Mouse (Mus musculus) CH12.LX (cell line): ENCODE data around the gene Serpinh1. TPM values are rescaled to one million over a fixed set of nuclear protein-coding genes. Genes with fewer than 3 reads are reported as not detected.

Source experiments
- DNase-seq: peaks from one replicate; pipeline ENCODE4 v3.0.0-alpha.2; 2013; ENCODE audit errors: extremely low read depth
- H3K27ac ChIP-seq: 2 replicates; pipeline ENCODE4 v1.5.1; 2012; ENCODE audit warnings: low read depth, mild to moderate bottlenecking, control low read depth, moderate library complexity; ENCODE audit not compliant: insufficient read depth
- H3K27me3 ChIP-seq: replicated peaks from 2 replicates; pipeline ENCODE3; 2012; ENCODE audit warnings: inconsistent platforms
- H3K36me3 ChIP-seq, 2 experiments: replicated peaks in 1 of 2; 2 replicates each; pipeline versions ENCODE3 to v1.6.1; 2012; ENCODE audit warnings: inconsistent platforms in 1 of 2, low read length in 1 of 2, mild to moderate bottlenecking in 1 of 2, mixed read lengths in 1 of 2, moderate library complexity in 1 of 2; ENCODE audit not compliant: control insufficient read depth in 1 of 2, insufficient read depth in 1 of 2
- H3K4me1 ChIP-seq, 2 experiments: 2 replicates each; pipeline ENCODE4 v1.6.1; 2012; ENCODE audit warnings: inconsistent platforms in 1 of 2, moderate library complexity in 1 of 2; ENCODE audit not compliant: insufficient read depth in 2 of 2, control insufficient read depth in 1 of 2
- H3K4me2 ChIP-seq: 2 replicates; pipeline ENCODE4 v1.6.1; 2012; ENCODE audit warnings: low read depth, mild to moderate bottlenecking, control low read depth; ENCODE audit not compliant: poor library complexity, insufficient read depth, severe bottlenecking
- H3K4me3 ChIP-seq, 3 experiments: fragments of 150-350 bp in 1 of 3; sonication (generic) in 1 of 3; replicated peaks in 1 of 3; 2 replicates each; pipeline versions ENCODE3 to v1.5.1; 2011 to 2012; ENCODE audit warnings: low read depth in 2 of 3, low read length in 2 of 3, mild to moderate bottlenecking in 2 of 3, moderate library complexity in 2 of 3, control low read depth in 1 of 3, improper control_type of control experiment in 1 of 3, inconsistent platforms in 1 of 3, mixed read lengths in 1 of 3; ENCODE audit not compliant: poor library complexity in 1 of 3
- H3K79me2 ChIP-seq: replicated peaks from 2 replicates; pipeline ENCODE4 v1.6.1; 2012; ENCODE audit warnings: mild to moderate bottlenecking, moderate library complexity; ENCODE audit not compliant: control insufficient read depth, poor library complexity, insufficient read depth, severe bottlenecking; ENCODE audit errors: extremely low read depth
- H3K9ac ChIP-seq: 2 replicates; pipeline ENCODE4 v1.6.1; 2012; ENCODE audit warnings: low read depth, mild to moderate bottlenecking, control low read depth, moderate library complexity; ENCODE audit not compliant: insufficient read depth
- H3K9me3 ChIP-seq: replicated peaks from 2 replicates; pipeline ENCODE3; 2012; ENCODE audit warnings: low read length, inconsistent platforms, mixed read lengths
- BHLHE40 ChIP-seq: IDR thresholded peaks from 2 replicates; pipeline ENCODE4 v1.6.1; 2011; ENCODE audit warnings: mild to moderate bottlenecking, low read depth, low read length, improper control_type of control experiment
- ELF1 ChIP-seq: IDR thresholded peaks from 2 replicates; pipeline ENCODE4 v1.6.1; 2014; ENCODE audit warnings: low read depth, mild to moderate bottlenecking, inconsistent platforms, low read length, improper control_type of control experiment
- EP300 ChIP-seq: IDR thresholded peaks from 2 replicates; pipeline ENCODE4 v1.6.1; 2011; ENCODE audit warnings: low read length, improper control_type of control experiment
- ETS1 ChIP-seq: conservative IDR thresholded peaks from 2 replicates; pipeline ENCODE4 v1.6.1; 2012; ENCODE audit warnings: low read depth, mild to moderate bottlenecking, inconsistent platforms, low read length, improper control_type of control experiment, moderate library complexity
- GABPA ChIP-seq: IDR thresholded peaks from 2 replicates; pipeline ENCODE4 v1.6.1; 2012; ENCODE audit warnings: low read depth, low read length, improper control_type of control experiment, inconsistent platforms; ENCODE audit not compliant: insufficient replicate concordance
- JUN ChIP-seq: IDR thresholded peaks from 2 replicates; pipeline ENCODE4 v1.6.1; 2011; ENCODE audit warnings: low read depth, mild to moderate bottlenecking, low read length, improper control_type of control experiment, moderate library complexity; ENCODE audit not compliant: insufficient read depth
- MAFK ChIP-seq: IDR thresholded peaks from 2 replicates; pipeline ENCODE4 v1.6.1; 2011; ENCODE audit warnings: low read length, improper control_type of control experiment; ENCODE audit not compliant: insufficient replicate concordance
- MAX ChIP-seq: IDR thresholded peaks from 2 replicates; pipeline ENCODE4 v1.6.1; 2011; ENCODE audit warnings: low read length, improper control_type of control experiment
- MAZ ChIP-seq: IDR thresholded peaks from 2 replicates; pipeline ENCODE4 v1.6.1; 2012; ENCODE audit warnings: low read depth, mild to moderate bottlenecking, inconsistent platforms, low read length, improper control_type of control experiment, moderate library complexity
- MEF2A ChIP-seq: IDR thresholded peaks from 2 replicates; pipeline ENCODE4 v1.6.1; 2014; ENCODE audit warnings: low read depth, mild to moderate bottlenecking, inconsistent platforms, low read length, improper control_type of control experiment, borderline replicate concordance
- MYC ChIP-seq: IDR thresholded peaks from 2 replicates; pipeline ENCODE4 v1.6.1; 2011; ENCODE audit warnings: low read depth, mild to moderate bottlenecking, improper control_type of control experiment, low read length
- NELFE ChIP-seq: IDR thresholded peaks from 2 replicates; pipeline ENCODE4 v1.6.1; 2011; ENCODE audit warnings: low read depth, low read length, improper control_type of control experiment
- PAX5 ChIP-seq: IDR thresholded peaks from 2 replicates; pipeline ENCODE4 v1.6.1; 2012; ENCODE audit warnings: low read length, inconsistent platforms, mixed read lengths
- POLR2AphosphoS2 ChIP-seq: IDR thresholded peaks from 2 replicates; pipeline ENCODE4 v1.6.1; 2011; ENCODE audit warnings: low read depth, low read length, improper control_type of control experiment
- RAD21 ChIP-seq: IDR thresholded peaks from 2 replicates; pipeline ENCODE4 v1.6.1; 2011; ENCODE audit warnings: low read depth, mild to moderate bottlenecking, low read length, improper control_type of control experiment, moderate library complexity
- RCOR1 ChIP-seq: conservative IDR thresholded peaks from 2 replicates; pipeline ENCODE4 v1.6.1; 2012; ENCODE audit warnings: low read depth, mild to moderate bottlenecking, inconsistent platforms, low read length, improper control_type of control experiment
- SIN3A ChIP-seq: IDR thresholded peaks from 2 replicates; pipeline ENCODE4 v1.6.1; 2012; ENCODE audit warnings: low read length, improper control_type of control experiment, inconsistent platforms
- UBTF ChIP-seq: IDR thresholded peaks from 2 replicates; pipeline ENCODE4 v1.6.1; 2012; ENCODE audit warnings: low read depth, mild to moderate bottlenecking, inconsistent platforms, low read length, improper control_type of control experiment, moderate library complexity
- USF1 ChIP-seq: IDR thresholded peaks from 2 replicates; pipeline ENCODE4 v1.6.1; 2014; ENCODE audit warnings: low read depth, mild to moderate bottlenecking, inconsistent platforms, low read length, improper control_type of control experiment
- USF2 ChIP-seq: conservative IDR thresholded peaks from 2 replicates; pipeline ENCODE4 v1.6.1; 2011; ENCODE audit warnings: low read depth, low read length, improper control_type of control experiment
- ZC3H11A ChIP-seq: IDR thresholded peaks from 2 replicates; pipeline ENCODE4 v1.6.1; 2012; ENCODE audit warnings: low read depth, mild to moderate bottlenecking, inconsistent platforms, low read length, improper control_type of control experiment
- dilution Hi-C: fragments of 300-500 bp; cut with MboI; formaldehyde crosslinking; loops from 2 replicates; pipeline ENCODE4 v1.14.3; 2020; ENCODE audit warnings: low sequenced_read_pairs; ENCODE audit not compliant: extremely low pct_unique_long_range_greater_than_20kb, extremely low pct_ligation_motif_present
- in situ Hi-C: fragments of 300-500 bp; cut with MboI; formaldehyde crosslinking; loops from 3 replicates; pipeline ENCODE4 v1.14.3; 2019; ENCODE audit warnings: low sequenced_read_pairs, low pct_ligation_motif_present, low pct_unique_long_range_greater_than_20kb, mixed read lengths
- polyA plus RNA-seq: library from polyadenylated mRNA; unstranded; fragments of >175 nt; gene quantifications from 2 replicates; pipeline ENCODE4 v1.2.1, GENCODE M21; 2012; ENCODE audit warnings: low read depth; ENCODE audit not compliant: insufficient read length
- total RNA-seq, 2 experiments: library from RNA; depleted of rRNA; stranded (reverse); fragments of 300-350 nt in 1 of 2; fragments of >200 nt in 1 of 2; gene quantifications; 2 replicates each; pipeline ENCODE4 v1.2.3; 2012 to 2014

Serpinh1 gene
- total and polyA plus RNA-seq, 3 experiments = not detected

DNA sequence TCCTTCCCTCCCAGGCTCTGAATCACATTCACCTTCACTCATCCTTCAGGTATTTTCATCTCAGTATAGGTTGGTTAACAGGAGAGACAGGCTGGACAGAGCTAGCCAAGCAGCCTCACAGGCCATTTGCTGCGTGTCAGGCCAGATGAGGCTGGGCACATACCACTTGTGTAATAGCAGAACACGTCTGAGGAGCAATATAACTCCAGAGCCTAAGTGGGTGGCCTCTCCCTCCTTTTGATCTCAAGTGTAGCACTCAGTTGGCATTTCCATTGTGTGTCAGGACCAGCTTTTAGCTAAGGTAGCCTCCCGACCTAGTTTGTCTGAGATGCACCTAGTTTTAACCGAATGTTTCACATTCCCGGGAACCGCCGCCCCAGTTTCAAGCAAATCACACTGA lies 36.8 kb downstream of the Serpinh1 start:
- dilution Hi-C loops = no loop called here
- no peaks in the 10 kb centered on the region for H3K79me2 ChIP-seq
- no peak for TF ChIP-seq PAX5
- TF ChIP-seq MAX = no peak
- TF ChIP-seq ELF1 = no peak
- TF ChIP-seq NELFE = no peak
- no peak for TF ChIP-seq GABPA
- TF ChIP-seq RCOR1 = no peak
- no peak for TF ChIP-seq MEF2A
- no peak for TF ChIP-seq POLR2AphosphoS2
- TF ChIP-seq BHLHE40 = no peak
- TF ChIP-seq ETS1 = no peak
- TF ChIP-seq MYC = no peak
- TF ChIP-seq ZC3H11A = no peak
- TF ChIP-seq UBTF = no peak
- TF ChIP-seq RAD21 = no peak
- no peak for TF ChIP-seq USF1

GRCm38 (mm10) chr7:99314565-99314964 lies 38.5 kb downstream of the Serpinh1 start:
- no peaks in the 10 kb centered on the region for H3K9me3 ChIP-seq
- TF ChIP-seq JUN (no peak), PAX5 (no peak), MAFK (no peak), UBTF (no peak), MAZ (no peak), SIN3A (no peak), USF2 (no peak), EP300 (no peak)
- in situ Hi-C loops = no loop called here
- no peak overlapping the region for H3K4me3 ChIP-seq
- no peak overlapping the region for H3K9ac ChIP-seq
- no peak overlapping the region for H3K4me2 ChIP-seq
- no peak for DNase-seq
- no peaks in the 10 kb centered on the region for H3K27me3 ChIP-seq
- no peak overlapping the region for H3K27ac ChIP-seq
- dilution Hi-C loops = no loop called here
- H3K4me1 ChIP-seq = peaks cover 8 to 29% of the 10 kb centered on the region in 2 experiments
- H3K79me2 ChIP-seq = no peaks in the 10 kb centered on the region
- H3K36me3 ChIP-seq = no peaks in the 10 kb centered on the region

More for the DNA sequence above, 36.8 kb downstream of the Serpinh1 start:
- Histone ChIP-seq H3K9me3 (no peaks in the 10 kb centered on the region), H3K9ac (no peak overlapping the region), H3K36me3 (no peaks in the 10 kb centered on the region), H3K27me3 (peaks cover 2% of the 10 kb centered on the region), H3K4me1 (peaks cover 8 to 29% of the 10 kb centered on the region in 2 experiments), H3K4me3 (no peak overlapping the region), H3K4me2 (no peak overlapping the region), H3K27ac (no peak overlapping the region)
- no peak for DNase-seq
- in situ Hi-C loops = no loop called here
